Mouse (Mus musculus): ENCODE measurements around the gene Zmym6.

DNA sequence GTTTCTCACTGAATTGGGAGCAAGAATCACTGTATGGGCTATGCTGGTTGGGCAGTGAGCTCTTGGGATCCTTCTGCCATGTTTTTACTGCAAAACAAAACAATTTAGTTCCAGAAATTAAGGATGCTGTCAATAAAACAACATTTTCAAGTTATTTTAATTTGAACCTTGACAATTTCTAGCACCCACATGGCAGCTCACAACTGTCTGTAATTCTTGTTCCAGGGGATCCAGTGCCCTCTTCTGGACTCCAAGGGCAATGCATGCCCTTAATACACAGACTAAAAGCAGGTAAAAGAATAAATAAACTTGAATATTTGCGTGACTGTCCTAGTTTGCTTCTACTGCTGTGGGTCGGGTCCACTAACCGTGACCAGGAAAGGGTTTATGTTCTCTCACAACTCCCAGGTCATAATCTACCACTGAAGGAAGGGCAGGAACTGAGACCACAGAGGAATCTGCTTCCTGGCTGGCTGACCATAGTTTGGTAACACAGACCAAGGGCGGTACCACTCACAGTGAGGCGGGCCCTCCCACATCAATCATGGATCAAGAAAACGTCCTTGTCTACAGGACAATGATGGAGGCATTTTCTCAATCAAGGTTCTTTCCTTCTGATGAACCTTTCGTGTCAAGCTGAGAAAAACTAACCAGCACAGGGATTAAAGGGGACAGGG is 22.5 kb upstream of the Zmym6 start:
- TF ChIP-seq CTCF (IDR thresholded peaks at IDR 0.05) (peak; percentile 48), EP300 (IDR thresholded peaks at IDR 0.05) (no peak)
